8 mouse cellular contexts compared by ENCODE assay signal in genomic region chr1:191224302-191224980, GRCm38 (mm10). TPM values are rescaled to one million over a fixed set of nuclear protein-coding genes. Genes with fewer than 3 reads are reported as not detected.
DNase-seq lines count a peak whose midpoint lies in the region; ATAC-seq and TF ChIP-seq lines count a peak whose summit lies in the region.

No protein-coding gene starts in this region.

- DNase-seq in ES-E14 (ENCODE audit: low read depth, low spot score): peak; percentile 83
- peak; percentile 93 for DNase-seq in cerebellum, adult 11-12 months
- peak; percentile 97 for DNase-seq in heart, postnatal 4 days
- DNase-seq in layer of hippocampus, adult 8-10 months (ENCODE audit: low spot score in 2 of 2): peak; percentile 90 to 91
- peak; percentile 85 for DNase-seq in ovary, adult 18-20 months (ENCODE audit: low spot score)
- peak; percentile 95 for DNase-seq in thymus, postnatal 0 days (ENCODE audit: low spot score)

- ATAC-seq in forebrain, embryonic 16.5 days: peak; percentile 94
- peak; percentile 89 for ATAC-seq in lung, embryonic 15.5 days (ENCODE audit: borderline replicate concordance, extremely low read depth, low FRiP score, low TSS enrichment)

- H3K27me3 ChIP-seq in forebrain, embryonic 16.5 days (replicated peaks; ENCODE audit: control insufficient read depth, insufficient read depth, low read length): no peaks in the 10 kb centered on the region
- no peaks in the 10 kb centered on the region for H3K27me3 ChIP-seq in lung, embryonic 15.5 days

- peak overlapping the region; percentile 92 for H3K4me2 ChIP-seq in forebrain, embryonic 16.5 days (ENCODE audit: low read length)
- peak overlapping the region; percentile 94 for H3K4me2 ChIP-seq in lung, embryonic 15.5 days

- 1% methylated on average over 57 of the region's 57 CpGs for WGBS in forebrain, embryonic 16.5 days
- under 1% methylated on average over 57 of the region's 57 CpGs for WGBS in lung, embryonic 15.5 days

- H3K36me3 ChIP-seq in ES-E14 (ENCODE audit: control insufficient read depth, insufficient read depth, low read length, poor library complexity, severe bottlenecking): no peaks in the 10 kb centered on the region
- no peaks in the 10 kb centered on the region for H3K36me3 ChIP-seq in forebrain, embryonic 16.5 days (ENCODE audit: control insufficient read depth, insufficient read depth)
- no peaks in the 10 kb centered on the region for H3K36me3 ChIP-seq in lung, embryonic 15.5 days

- H3K4me3 ChIP-seq in ES-E14 (ENCODE audit: insufficient read depth in 1 of 2, low read depth in 1 of 2, low read length in 2 of 2, poor library complexity in 1 of 2, severe bottlenecking in 1 of 2): peak overlapping the region; percentile 74 to 79
- H3K4me3 ChIP-seq in forebrain, embryonic 16.5 days (replicated peaks; ENCODE audit: low read length): peak overlapping the region; percentile 90
- H3K4me3 ChIP-seq in lung, embryonic 15.5 days: peak overlapping the region; percentile 73

- in situ Hi-C loops in ES-E14 (cut with MboI; ENCODE audit: low sequenced_read_pairs in 2 of 2, unreplicated experiment in 2 of 2): no loop called here

- peaks cover 0 to 12% of the 10 kb centered on the region in 2 experiments; a peak in 1 of 4 replicates for H3K4me1 ChIP-seq in ES-E14 (ENCODE audit: control insufficient read depth in 2 of 2, insufficient read depth in 2 of 2, low read length in 2 of 2, poor library complexity in 1 of 2)
- peaks cover 13% of the 10 kb centered on the region for H3K4me1 ChIP-seq in forebrain, embryonic 16.5 days (replicated peaks; ENCODE audit: control insufficient read depth, insufficient read depth, low read length)
- peaks cover 16% of the 10 kb centered on the region for H3K4me1 ChIP-seq in lung, embryonic 15.5 days

- H3K9ac ChIP-seq in ES-E14 (ENCODE audit: insufficient read depth, low read depth, low read length, poor library complexity, severe bottlenecking): peak overlapping the region; percentile 80
- H3K9ac ChIP-seq in forebrain, embryonic 16.5 days (replicated peaks; ENCODE audit: low read depth, low read length): peak overlapping the region; percentile 88
- peak overlapping the region; percentile 69 for H3K9ac ChIP-seq in lung, embryonic 15.5 days

- peak overlapping the region; percentile 8; the same call in 1 of the 2 replicates for H3K27ac ChIP-seq in ES-E14 (ENCODE audit: insufficient read depth, low read depth, low read length, poor library complexity, severe bottlenecking)
- peak overlapping the region; percentile 33; the same call in 1 of the 2 replicates for H3K27ac ChIP-seq in forebrain, embryonic 16.5 days (ENCODE audit: low read length)
- H3K27ac ChIP-seq in lung, embryonic 15.5 days: peak overlapping the region; percentile 70

- H3K9me3 ChIP-seq in ES-E14 (ENCODE audit: control insufficient read depth, insufficient read depth, low read depth, low read length): no peaks in the 10 kb centered on the region
- no peaks in the 10 kb centered on the region for H3K9me3 ChIP-seq in forebrain, embryonic 16.5 days (ENCODE audit: control insufficient read depth, low read length)
- no peaks in the 10 kb centered on the region for H3K9me3 ChIP-seq in lung, embryonic 15.5 days

TF ChIP-seq in ES-E14, 5 proteins besides CTCF, POLR2A, EP300 and RAD21:
- TF ChIP-seq CHD2 (IDR thresholded peaks at IDR 0.05; ENCODE audit: low read depth, low read length) (no peak), HCFC1 (IDR thresholded peaks at IDR 0.05; ENCODE audit: borderline replicate concordance, insufficient read depth, low read length) (0 out of 2 replicates have a peak, but pooled peaks have one; percentile 56)
TF ChIP-seq in ES-E14: peak in this region for 1.

RNA-seq across cellular contexts. Expression of gene Atf3, which starts 6.6 kb away (rescaled TPM):
- 5.1 and 8.0 TPM in 2 replicates for total RNA-seq in ES-E14 (2012; rRNA removed)
- 0.80 and 0.95 TPM in 2 replicates for polyA plus RNA-seq in forebrain, embryonic 16.5 days (2015; fragmentation: Nextera tagmentation; extraction: Ambion mirVana)
- 10 to 100 TPM; 15.9 to 22.2 TPM for total RNA-seq in heart, postnatal 4 days (2021)
- 1 to 10 TPM in 3 of 4 experiments, under 1 TPM in 1; 0.80 to 7.7 (median 3.5) TPM for total RNA-seq in layer of hippocampus, adult 8-10 months (2022)
- polyA plus RNA-seq in lung, embryonic 15.5 days (2015; fragmentation: Nextera tagmentation; extraction: Ambion mirVana): 4.1 and 4.3 TPM in 2 replicates
- 1.4 and 2.1 TPM in 2 replicates for polyA plus RNA-seq in thymus, postnatal 0 days (2015; fragmentation: Nextera tagmentation; extraction: Ambion mirVana)

RNA-seq across cellular contexts. Expression of gene Fam71a, which starts 59.8 kb away (rescaled TPM):
- not detected in 2 replicates for total RNA-seq in ES-E14 (2012; rRNA removed)
- not detected in 2 replicates for polyA plus RNA-seq in forebrain, embryonic 16.5 days (2015; fragmentation: Nextera tagmentation; extraction: Ambion mirVana)
- not detected for total RNA-seq in heart, postnatal 4 days (2021)
- not detected for total RNA-seq in layer of hippocampus, adult 8-10 months (2022)
- polyA plus RNA-seq in lung, embryonic 15.5 days (2015; fragmentation: Nextera tagmentation; extraction: Ambion mirVana): not detected in 2 replicates
- polyA plus RNA-seq in thymus, postnatal 0 days (2015; fragmentation: Nextera tagmentation; extraction: Ambion mirVana): not detected in 2 replicates

Comparison
In these comparisons a context has a peak if more than half of its experiments do, and no peak if none do; other contexts are left out.
1. Peak in every context shown above with its lines: DNase-seq, ATAC-seq, H3K4me3 ChIP-seq and H3K27ac ChIP-seq.
2. H3K27ac ChIP-seq: peak in every context shown above with its lines; median percentile 70 in lung, embryonic 15.5 days; 33 in forebrain, embryonic 16.5 days; 8 in ES-E14.